Mouse (Mus musculus) erythroblast, embryonic 14.5 days (primary cell): ENCODE results near the gene Abr. TPM values are rescaled to one million over a fixed set of nuclear protein-coding genes. Genes with fewer than 3 reads are reported as not detected.

Source experiments
- H3K27me3 ChIP-seq: 2 replicates; pipeline ENCODE4 v1.6.1; 2012; ENCODE audit warnings: inconsistent platforms; ENCODE audit not compliant: control insufficient read depth
- H3K36me3 ChIP-seq: 2 replicates; pipeline ENCODE4 v1.6.1; 2012; ENCODE audit warnings: mild to moderate bottlenecking, inconsistent platforms; ENCODE audit not compliant: control insufficient read depth
- H3K4me1 ChIP-seq: 2 replicates; pipeline ENCODE4 v1.6.1; 2012; ENCODE audit warnings: inconsistent platforms; ENCODE audit not compliant: control insufficient read depth
- H3K4me3 ChIP-seq: replicated peaks from 2 replicates; pipeline ENCODE3; 2012; ENCODE audit warnings: moderate library complexity, mild to moderate bottlenecking, inconsistent platforms
- H3K9me3 ChIP-seq: 2 replicates; pipeline ENCODE4 v1.6.1; 2012; ENCODE audit warnings: low read length, inconsistent platforms, mixed read lengths; ENCODE audit not compliant: control insufficient read depth
- GATA1 ChIP-seq: IDR thresholded peaks from 2 replicates; pipeline ENCODE4 v1.6.1; 2012; ENCODE audit warnings: low read length, inconsistent platforms, mixed read lengths
- TAL1 ChIP-seq: IDR thresholded peaks from 3 replicates; pipeline ENCODE4 v1.6.1; 2012; ENCODE audit warnings: low read length, inconsistent platforms, mixed read lengths
- polyA plus RNA-seq: library from polyadenylated mRNA; stranded (reverse); fragments of >175 nt; gene quantifications from 2 replicates; pipeline ENCODE4 v1.2.3, GENCODE M21; 2012

Abr gene
- polyA plus RNA-seq, 1 experiment, result 0.03 TPM

GRCm38 (mm10) chr11:76577588-76578257 is 44.4 kb downstream of the Abr start:
- H3K27me3 ChIP-seq, result peaks cover 3% of the 10 kb centered on the region
- H3K36me3 ChIP-seq, result no peaks in the 10 kb centered on the region
- TF ChIP-seq GATA1, result no peak
- no peak for TF ChIP-seq TAL1
- no peaks in the 10 kb centered on the region for H3K4me1 ChIP-seq
- no peak overlapping the region for H3K4me3 ChIP-seq
- no peaks in the 10 kb centered on the region for H3K9me3 ChIP-seq

GRCm38 (mm10) chr11:76572820-76573385 is 49.2 kb downstream of the Abr start:
- no peak for TF ChIP-seq GATA1
- no peak for TF ChIP-seq TAL1
- no peak overlapping the region for H3K4me3 ChIP-seq
- no peaks in the 10 kb centered on the region for H3K4me1 ChIP-seq
- H3K36me3 ChIP-seq, result no peaks in the 10 kb centered on the region
- H3K9me3 ChIP-seq, result no peaks in the 10 kb centered on the region
- H3K27me3 ChIP-seq, result peaks cover 44% of the 10 kb centered on the region

DNA sequence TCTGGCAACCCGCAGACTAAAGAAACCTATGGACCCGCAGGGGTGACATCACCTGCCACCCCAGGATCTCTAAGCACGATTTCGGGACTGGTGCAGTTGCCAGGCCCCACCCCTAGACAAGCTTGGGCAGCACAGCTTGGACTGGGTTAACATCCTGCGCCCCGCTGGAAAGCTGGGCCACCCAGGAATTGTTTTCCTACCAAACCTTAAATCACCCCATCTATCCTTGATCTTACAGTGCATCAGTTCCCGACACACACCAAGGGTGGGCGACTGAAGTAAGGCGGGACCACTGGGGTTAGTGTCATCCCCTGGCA is 50.5 kb downstream of the Abr start:
- no peak for TF ChIP-seq GATA1
- TF ChIP-seq TAL1, result no peak
- no peaks in the 10 kb centered on the region for H3K36me3 ChIP-seq
- H3K27me3 ChIP-seq, result peaks cover 44% of the 10 kb centered on the region
- H3K9me3 ChIP-seq, result no peaks in the 10 kb centered on the region
- no peak overlapping the region for H3K4me3 ChIP-seq
- H3K4me1 ChIP-seq, result no peaks in the 10 kb centered on the region

- peaks cover 44% of the 10 kb centered on the region for H3K27me3 ChIP-seq
- no peaks in the 10 kb centered on the region for H3K4me1 ChIP-seq
- no peak overlapping the region for H3K4me3 ChIP-seq
- TF ChIP-seq GATA1, result no peak
- TF ChIP-seq TAL1, result no peak
- no peaks in the 10 kb centered on the region for H3K36me3 ChIP-seq
- no peaks in the 10 kb centered on the region for H3K9me3 ChIP-seq
Measured at GRCm38 (mm10) chr11:76570741-76571612, 51.1 kb downstream of the Abr start.

- TF ChIP-seq TAL1 (no peak), GATA1 (no peak)
- Histone ChIP-seq H3K4me3 (no peak overlapping the region), H3K4me1 (no peaks in the 10 kb centered on the region), H3K36me3 (no peaks in the 10 kb centered on the region), H3K27me3 (peaks cover 44% of the 10 kb centered on the region), H3K9me3 (no peaks in the 10 kb centered on the region)
Measured at GRCm38 (mm10) chr11:76570201-76570731, 51.8 kb downstream of the Abr start.

GRCm38 (mm10) chr11:76569436-76569835 is 52.7 kb downstream of the Abr start:
- H3K4me1 ChIP-seq, result no peaks in the 10 kb centered on the region
- peaks cover 44% of the 10 kb centered on the region for H3K27me3 ChIP-seq
- TF ChIP-seq GATA1, result no peak
- no peak for TF ChIP-seq TAL1
- H3K4me3 ChIP-seq, result no peak overlapping the region
- H3K9me3 ChIP-seq, result no peaks in the 10 kb centered on the region
- H3K36me3 ChIP-seq, result no peaks in the 10 kb centered on the region

DNA sequence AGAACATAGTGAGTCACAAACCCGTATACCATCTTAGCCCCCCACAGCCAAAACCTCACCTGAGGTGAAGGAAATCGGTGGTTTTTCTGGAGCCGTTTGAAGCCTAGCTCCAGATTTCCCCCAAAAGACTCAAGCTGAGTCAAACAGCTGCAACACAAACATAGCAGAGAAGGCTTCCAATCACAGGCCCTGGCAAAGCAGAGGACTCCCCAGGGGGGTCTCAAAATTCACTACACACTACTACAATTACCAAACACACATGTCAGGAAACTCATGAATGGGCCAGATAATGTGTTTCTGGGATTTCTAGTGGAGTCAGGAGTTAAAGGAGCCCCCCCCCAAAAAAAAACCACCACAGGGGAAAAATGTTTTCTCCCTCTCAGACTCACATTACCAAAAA is 56.0 kb downstream of the Abr start:
- Histone ChIP-seq H3K27me3 (peaks cover 25% of the 10 kb centered on the region), H3K36me3 (no peaks in the 10 kb centered on the region), H3K4me1 (no peaks in the 10 kb centered on the region), H3K9me3 (no peaks in the 10 kb centered on the region), H3K4me3 (no peak overlapping the region)
- TF ChIP-seq TAL1, result no peak

DNA sequence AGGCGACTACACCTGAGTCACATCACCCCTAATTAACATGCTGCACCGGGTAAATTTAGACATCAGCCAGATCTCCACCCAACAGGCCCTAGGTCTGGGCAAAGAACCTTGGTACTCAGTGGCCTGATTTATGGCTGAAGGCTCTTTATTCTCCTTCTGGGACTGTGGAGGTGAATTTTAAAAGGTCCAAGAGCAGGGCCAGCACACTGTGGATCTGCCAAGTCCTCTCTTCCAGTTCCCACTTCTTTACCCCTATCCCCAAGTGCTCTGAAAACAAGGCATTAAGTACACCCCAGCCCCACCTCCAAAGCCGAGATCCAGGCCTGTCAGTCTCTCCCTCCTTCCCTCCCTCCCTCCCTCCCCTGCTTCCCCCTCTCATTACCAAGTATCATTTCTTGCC is 59.5 kb downstream of the Abr start:
- no peaks in the 10 kb centered on the region for H3K27me3 ChIP-seq
- TF ChIP-seq GATA1 (no peak), TAL1 (no peak)
- H3K9me3 ChIP-seq, result no peaks in the 10 kb centered on the region
- no peaks in the 10 kb centered on the region for H3K36me3 ChIP-seq
- H3K4me3 ChIP-seq, result no peak overlapping the region
- no peaks in the 10 kb centered on the region for H3K4me1 ChIP-seq

- TF ChIP-seq GATA1 (no peak), TAL1 (no peak)
- no peaks in the 10 kb centered on the region for H3K36me3 ChIP-seq
- no peak overlapping the region for H3K4me3 ChIP-seq
- H3K27me3 ChIP-seq, result no peaks in the 10 kb centered on the region
- no peaks in the 10 kb centered on the region for H3K9me3 ChIP-seq
- H3K4me1 ChIP-seq, result no peaks in the 10 kb centered on the region
Measured at GRCm38 (mm10) chr11:76562165-76562564, 59.9 kb downstream of the Abr start.
